Mouse (Mus musculus): Measurements from ENCODE around the gene Hemgn. TPM values are rescaled to one million over a fixed set of nuclear protein-coding genes. Genes with fewer than 3 reads are reported as not detected.

Hemgn gene
- polyA plus RNA-seq, 1 experiment = not detected

DNA sequence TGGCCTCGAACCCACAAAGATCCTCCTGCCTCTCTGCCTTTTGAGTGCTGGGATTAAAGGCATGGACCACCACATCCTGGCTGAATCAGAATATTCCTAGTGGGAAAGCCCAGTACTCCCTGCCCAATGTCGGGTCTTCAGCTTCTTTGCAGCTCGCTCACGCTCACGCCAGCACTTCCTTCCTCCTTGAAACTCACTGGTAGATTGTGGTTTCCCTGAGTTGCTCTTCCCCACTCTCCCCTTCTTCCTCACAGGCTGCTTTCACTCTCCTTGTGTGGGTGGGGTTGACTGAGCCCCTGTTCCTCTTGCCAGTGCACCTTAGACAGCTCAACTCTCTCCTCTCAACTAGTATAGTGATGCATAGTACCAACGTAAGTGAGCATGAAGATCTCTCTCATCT is 1.8 kb downstream of the Hemgn start:
- H3ac ChIP-seq (ENCODE audit: control insufficient read depth, insufficient read length, low read depth) = no peak overlapping the region
- H3K4me3 ChIP-seq (ENCODE audit: insufficient read depth, poor library complexity, severe bottlenecking) = no peak overlapping the region
- H3K79me2 ChIP-seq (ENCODE audit: control insufficient read depth, insufficient read depth) = no peaks in the 10 kb centered on the region
- no peaks in the 10 kb centered on the region for H3K79me3 ChIP-seq (ENCODE audit: low read depth)
- TF ChIP-seq MAX (IDR thresholded peaks at IDR 0.05) (no peak), FOSL1 (IDR thresholded peaks at IDR 0.05; ENCODE audit: insufficient read depth, low read length, poor library complexity, severe bottlenecking) (no peak), CEBPB (IDR thresholded peaks at IDR 0.05; ENCODE audit: low read depth) (no peak), MYOG (IDR thresholded peaks at IDR 0.05; ENCODE audit: control insufficient read depth, extremely low read depth, insufficient read length) (no peak), USF1 (IDR thresholded peaks at IDR 0.05; ENCODE audit: low read depth) (no peak), CTCF (IDR thresholded peaks at IDR 0.05; ENCODE audit: control insufficient read depth, insufficient read depth, insufficient read length) (no peak), MYOD1 (IDR thresholded peaks at IDR 0.05; ENCODE audit: control insufficient read depth, insufficient read length, low read depth) (no peak)
- H3K27me3 ChIP-seq (ENCODE audit: control insufficient read depth, insufficient read depth, insufficient read length) = peaks cover 40% of the 10 kb centered on the region
- no peaks in the 10 kb centered on the region for H3K36me3 ChIP-seq (ENCODE audit: control insufficient read depth, insufficient read depth)

DNA sequence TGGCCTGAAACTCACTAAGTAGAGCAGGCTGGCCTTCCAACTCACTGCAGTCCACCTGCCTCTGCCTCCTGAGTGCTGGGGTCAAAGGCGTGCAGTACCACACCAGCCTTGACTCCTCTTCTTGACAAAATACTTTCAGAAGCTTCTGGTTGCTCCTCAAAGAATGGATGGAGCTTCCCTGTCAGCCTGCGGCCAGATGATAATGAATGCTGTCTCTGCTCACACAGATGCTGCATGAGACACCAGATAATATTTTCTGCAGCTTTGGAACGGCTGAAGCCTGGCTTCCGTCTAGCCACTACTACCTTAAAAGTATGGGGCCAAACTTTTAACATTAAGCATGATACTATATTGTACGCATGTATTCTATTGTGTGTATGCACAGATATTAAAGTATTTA is 2.6 kb downstream of the Hemgn start:
- H3K27me3 ChIP-seq (ENCODE audit: control insufficient read depth, insufficient read depth, insufficient read length) = peaks cover 44% of the 10 kb centered on the region
- H3K4me3 ChIP-seq (ENCODE audit: insufficient read depth, poor library complexity, severe bottlenecking) = no peak overlapping the region
- no peaks in the 10 kb centered on the region for H3K79me3 ChIP-seq (ENCODE audit: low read depth)
- no peaks in the 10 kb centered on the region for H3K36me3 ChIP-seq (ENCODE audit: control insufficient read depth, insufficient read depth)
- TF ChIP-seq MYOG (IDR thresholded peaks at IDR 0.05; ENCODE audit: control insufficient read depth, extremely low read depth, insufficient read length) (no peak), CEBPB (IDR thresholded peaks at IDR 0.05; ENCODE audit: low read depth) (no peak), FOSL1 (IDR thresholded peaks at IDR 0.05; ENCODE audit: insufficient read depth, low read length, poor library complexity, severe bottlenecking) (no peak), USF1 (IDR thresholded peaks at IDR 0.05; ENCODE audit: low read depth) (no peak), MAX (IDR thresholded peaks at IDR 0.05) (no peak), MYOD1 (IDR thresholded peaks at IDR 0.05; ENCODE audit: control insufficient read depth, insufficient read length, low read depth) (no peak), CTCF (IDR thresholded peaks at IDR 0.05; ENCODE audit: control insufficient read depth, insufficient read depth, insufficient read length) (no peak)
- no peak overlapping the region for H3ac ChIP-seq (ENCODE audit: control insufficient read depth, insufficient read length, low read depth)
- H3K79me2 ChIP-seq (ENCODE audit: control insufficient read depth, insufficient read depth) = no peaks in the 10 kb centered on the region

DNA sequence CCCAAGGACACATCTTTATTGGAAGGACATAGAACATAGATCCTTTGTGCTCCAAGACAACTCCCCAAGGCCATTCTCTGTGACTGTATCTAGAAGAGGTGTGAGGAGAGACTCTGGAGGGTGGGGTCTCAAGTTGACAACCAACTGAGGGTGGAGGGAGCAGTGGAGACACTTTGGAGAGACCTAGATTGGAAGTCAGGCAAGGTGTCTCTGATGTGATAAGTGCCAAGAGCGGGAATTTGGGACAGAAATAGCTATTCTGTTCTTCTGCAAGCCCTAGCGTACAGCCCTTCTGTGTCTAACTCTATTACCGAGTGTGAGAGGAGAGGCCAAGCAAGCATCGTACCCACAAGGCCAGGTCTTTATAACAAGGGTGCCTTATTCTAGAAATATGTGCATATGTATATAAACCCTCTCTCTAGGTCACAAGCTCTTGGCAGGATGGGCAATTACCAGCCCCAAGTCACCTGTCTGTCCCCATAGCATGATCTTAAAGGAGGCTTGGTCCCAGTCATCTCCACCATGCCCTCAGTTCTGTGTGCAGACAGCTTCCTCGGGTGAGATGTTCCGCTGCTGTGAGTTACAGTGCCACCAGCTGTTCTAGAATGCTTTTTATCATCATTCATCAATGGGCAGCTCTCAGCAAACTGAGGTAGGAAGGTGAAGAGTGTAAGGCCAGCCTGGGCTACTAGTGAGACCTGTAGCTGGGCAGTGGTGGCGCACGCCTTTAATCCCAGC is 6.2 kb downstream of the Hemgn start:
- Histone ChIP-seq H3K79me3 (ENCODE audit: low read depth) (no peaks in the 10 kb centered on the region), H3K36me3 (ENCODE audit: control insufficient read depth, insufficient read depth) (no peaks in the 10 kb centered on the region), H3K4me3 (ENCODE audit: insufficient read depth, poor library complexity, severe bottlenecking) (no peak overlapping the region), H3K79me2 (ENCODE audit: control insufficient read depth, insufficient read depth) (no peaks in the 10 kb centered on the region), H3ac (ENCODE audit: control insufficient read depth, insufficient read length, low read depth) (no peak overlapping the region), H3K27me3 (ENCODE audit: control insufficient read depth, insufficient read depth, insufficient read length) (peaks cover 44% of the 10 kb centered on the region)
- TF ChIP-seq MAX (IDR thresholded peaks at IDR 0.05) = no peak
- no peak for TF ChIP-seq CTCF (IDR thresholded peaks at IDR 0.05; ENCODE audit: control insufficient read depth, insufficient read depth, insufficient read length)
- no peak for TF ChIP-seq CEBPB (IDR thresholded peaks at IDR 0.05; ENCODE audit: low read depth)
- no peak for TF ChIP-seq FOSL1 (IDR thresholded peaks at IDR 0.05; ENCODE audit: insufficient read depth, low read length, poor library complexity, severe bottlenecking)
- TF ChIP-seq MYOD1 (IDR thresholded peaks at IDR 0.05; ENCODE audit: control insufficient read depth, insufficient read length, low read depth) = no peak

DNA sequence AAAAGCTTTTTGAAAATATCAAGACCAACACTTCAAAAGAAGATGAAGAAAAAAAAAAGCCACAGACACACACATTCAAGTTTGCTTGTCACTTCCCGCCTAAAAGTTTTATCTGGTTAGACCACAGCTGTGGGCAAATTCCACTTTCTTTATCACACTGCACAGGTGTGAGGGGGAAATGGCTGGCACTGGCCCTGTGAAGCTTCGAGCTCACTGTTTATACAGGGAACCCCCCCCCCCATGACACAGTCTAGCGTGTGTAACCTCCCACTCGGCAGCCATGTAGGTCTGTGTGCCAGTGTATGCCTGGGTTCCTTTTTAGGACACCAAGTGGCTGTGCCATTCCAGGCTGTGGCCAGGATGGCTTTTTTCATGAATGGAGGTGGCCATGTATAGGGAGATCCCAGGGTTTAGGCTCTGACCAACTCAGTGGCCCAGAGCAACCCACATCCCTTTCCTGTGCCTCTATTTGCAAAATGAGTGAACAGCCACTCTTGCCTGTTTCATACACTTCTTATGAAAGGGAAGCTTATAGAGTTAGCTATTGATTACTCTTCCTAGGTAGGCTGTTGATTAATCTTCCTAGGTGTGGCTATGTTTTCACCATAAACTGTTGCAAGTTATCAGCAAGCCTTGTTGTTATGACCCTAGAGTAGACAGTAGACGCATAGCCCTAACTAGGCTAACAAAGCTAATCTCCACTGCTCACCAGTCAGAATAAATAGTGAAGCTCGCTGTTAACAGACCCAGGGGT is 9.1 kb downstream of the Hemgn start:
- no peaks in the 10 kb centered on the region for H3K79me3 ChIP-seq (ENCODE audit: low read depth)
- H3K4me3 ChIP-seq (ENCODE audit: insufficient read depth, poor library complexity, severe bottlenecking) = no peak overlapping the region
- H3ac ChIP-seq (ENCODE audit: control insufficient read depth, insufficient read length, low read depth) = no peak overlapping the region
- no peak for TF ChIP-seq MYOG (IDR thresholded peaks at IDR 0.05; ENCODE audit: control insufficient read depth, extremely low read depth, insufficient read length)
- TF ChIP-seq MAX (IDR thresholded peaks at IDR 0.05) = no peak
- TF ChIP-seq USF1 (IDR thresholded peaks at IDR 0.05; ENCODE audit: low read depth) = no peak
- TF ChIP-seq MYOD1 (IDR thresholded peaks at IDR 0.05; ENCODE audit: control insufficient read depth, insufficient read length, low read depth) = no peak
- no peak for TF ChIP-seq CTCF (IDR thresholded peaks at IDR 0.05; ENCODE audit: control insufficient read depth, insufficient read depth, insufficient read length)
- TF ChIP-seq FOSL1 (IDR thresholded peaks at IDR 0.05; ENCODE audit: insufficient read depth, low read length, poor library complexity, severe bottlenecking) = no peak
- TF ChIP-seq CEBPB (IDR thresholded peaks at IDR 0.05; ENCODE audit: low read depth) = no peak
- peaks cover 25% of the 10 kb centered on the region for H3K27me3 ChIP-seq (ENCODE audit: control insufficient read depth, insufficient read depth, insufficient read length)
- H3K79me2 ChIP-seq (ENCODE audit: control insufficient read depth, insufficient read depth) = no peaks in the 10 kb centered on the region
- H3K36me3 ChIP-seq (ENCODE audit: control insufficient read depth, insufficient read depth) = no peaks in the 10 kb centered on the region

DNA sequence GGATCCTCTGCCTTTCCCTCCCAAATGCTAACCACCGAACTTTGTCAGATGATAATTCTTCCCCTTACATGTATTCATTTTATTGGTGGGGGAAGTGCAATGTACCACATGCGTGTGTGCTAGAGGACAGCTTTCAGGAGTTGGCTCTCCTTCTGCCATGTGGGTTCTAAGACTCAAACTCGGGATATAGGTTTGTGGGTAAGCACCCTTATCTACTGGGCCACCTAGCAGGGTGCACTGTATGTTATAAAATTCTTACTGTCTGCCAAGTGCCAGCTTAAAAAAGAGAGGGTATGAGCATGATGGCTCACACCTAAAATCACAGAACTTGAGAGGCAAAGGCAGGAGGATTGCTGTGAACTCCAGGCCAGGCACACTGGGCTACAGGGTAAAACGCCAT is 14.5 kb downstream of the Hemgn start:
- Histone ChIP-seq H3K79me3 (ENCODE audit: low read depth) (no peaks in the 10 kb centered on the region), H3K79me2 (ENCODE audit: control insufficient read depth, insufficient read depth) (no peaks in the 10 kb centered on the region), H3K36me3 (ENCODE audit: control insufficient read depth, insufficient read depth) (no peaks in the 10 kb centered on the region), H3ac (ENCODE audit: control insufficient read depth, insufficient read length, low read depth) (no peak overlapping the region), H3K27me3 (ENCODE audit: control insufficient read depth, insufficient read depth, insufficient read length) (peaks cover 24% of the 10 kb centered on the region), H3K4me3 (ENCODE audit: insufficient read depth, poor library complexity, severe bottlenecking) (no peak overlapping the region)
- TF ChIP-seq MAX (IDR thresholded peaks at IDR 0.05) = no peak
- no peak for TF ChIP-seq CTCF (IDR thresholded peaks at IDR 0.05; ENCODE audit: control insufficient read depth, insufficient read depth, insufficient read length)
- TF ChIP-seq CEBPB (IDR thresholded peaks at IDR 0.05; ENCODE audit: low read depth) = no peak
- TF ChIP-seq MYOG (IDR thresholded peaks at IDR 0.05; ENCODE audit: control insufficient read depth, extremely low read depth, insufficient read length) = no peak
- no peak for TF ChIP-seq MYOD1 (IDR thresholded peaks at IDR 0.05; ENCODE audit: control insufficient read depth, insufficient read length, low read depth)
- no peak for TF ChIP-seq FOSL1 (IDR thresholded peaks at IDR 0.05; ENCODE audit: insufficient read depth, low read length, poor library complexity, severe bottlenecking)
- no peak for TF ChIP-seq USF1 (IDR thresholded peaks at IDR 0.05; ENCODE audit: low read depth)

Data from C2C12 (cell line).